Mouse (Mus musculus) stomach, postnatal 0 days (tissue): Measurements from ENCODE around the gene BC029722.

ENCODE experiments used
- CTCF ChIP-seq: IDR thresholded peaks from 2 replicates; pipeline ENCODE4 v1.5.1; 2016; ENCODE audit warnings: antibody characterized with exemption, low read depth, mild to moderate bottlenecking, moderate library complexity
- EP300 ChIP-seq: optimal IDR thresholded peaks from 2 replicates; pipeline ENCODE3; 2016; ENCODE audit warnings: antibody characterized with exemption

DNA sequence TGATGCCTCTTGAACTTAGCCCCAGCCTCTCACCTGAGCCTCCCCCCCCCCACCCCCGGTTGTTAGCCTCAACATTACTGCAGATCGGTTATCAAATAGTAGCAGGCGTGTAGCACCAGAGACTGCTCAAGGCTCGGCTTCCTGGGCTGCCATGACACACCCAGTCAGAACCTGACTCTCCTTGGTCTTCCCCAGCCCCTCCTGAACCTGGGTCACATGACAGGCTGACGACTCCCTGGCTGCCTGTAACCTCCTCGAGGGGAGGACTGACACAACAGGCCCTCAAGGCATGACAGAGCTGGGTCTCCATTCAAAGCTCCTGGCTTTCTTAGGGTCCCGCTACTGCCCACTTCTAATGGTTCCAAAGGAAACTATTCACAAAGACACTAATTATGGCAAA, 30.2 kb upstream of the BC029722 start:
- TF ChIP-seq CTCF (no peak), EP300 (no peak)
